Mouse (Mus musculus) stomach, postnatal 0 days (tissue): ENCODE measurements around the gene Prss33.

Source experiments
- CTCF ChIP-seq: IDR thresholded peaks from 2 replicates; pipeline ENCODE4 v1.5.1; 2016; ENCODE audit warnings: antibody characterized with exemption, low read depth, mild to moderate bottlenecking, moderate library complexity
- EP300 ChIP-seq: optimal IDR thresholded peaks from 2 replicates; pipeline ENCODE3; 2016; ENCODE audit warnings: antibody characterized with exemption

DNA sequence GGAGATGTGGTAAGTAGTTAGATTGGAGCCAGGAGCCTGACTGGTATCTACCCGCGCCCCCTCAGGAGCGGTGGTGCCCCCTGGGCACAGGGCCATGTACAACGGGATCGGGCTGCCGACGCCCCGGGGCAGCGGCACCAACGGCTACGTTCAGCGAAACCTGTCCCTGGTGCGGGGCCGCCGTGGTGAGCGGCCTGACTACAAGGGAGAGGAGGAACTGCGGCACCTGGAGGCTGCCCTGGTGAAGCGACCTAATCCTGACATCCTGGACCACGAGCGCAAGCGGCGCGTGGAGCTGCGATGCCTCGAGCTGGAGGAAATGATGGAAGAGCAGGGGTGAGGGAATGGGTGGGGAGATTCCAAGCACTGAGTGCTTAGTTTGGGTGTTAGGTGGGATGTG lies 29.0 kb downstream of the Prss33 start:
- TF ChIP-seq CTCF (peak; percentile 60), EP300 (no peak)
